Mouse (Mus musculus): ENCODE data around the gene Pbld1.

DNA sequence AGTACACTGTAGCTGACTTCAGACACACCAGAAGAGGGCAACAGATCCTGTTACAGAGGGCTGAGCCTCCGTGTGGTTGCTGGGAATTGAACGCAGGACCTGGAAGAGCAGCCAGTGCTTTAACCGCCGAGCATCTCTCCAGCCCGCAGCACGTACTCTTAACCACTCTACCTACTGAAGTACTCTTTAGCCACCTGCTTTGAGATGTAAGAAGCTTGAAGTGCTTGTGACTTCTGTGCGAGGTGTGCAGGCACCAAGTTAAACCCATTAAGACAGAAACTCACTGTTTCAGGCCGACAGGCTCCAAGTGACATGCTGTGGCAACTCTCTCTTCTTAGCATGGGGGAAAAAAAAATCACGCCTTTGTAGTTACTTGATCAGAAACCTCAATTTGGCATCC, 45.8 kb upstream of the Pbld1 start:
- TF ChIP-seq CTCF (IDR thresholded peaks at IDR 0.05; ENCODE audit: low read depth) = no peak
- no peak for TF ChIP-seq EP300 (optimal IDR thresholded peaks at IDR 0.05)

Data from stomach, postnatal 0 days (tissue).